Mouse (Mus musculus) spleen, postnatal 4 days (tissue): Measurements from ENCODE around the gene Wdr90.
"Not testable (repeated sequence)": the region's sequence is repeated elsewhere in the genome, so short reads cannot be mapped to it uniquely, and the experiment has no call there.

Experiments
- DNase-seq, 2 experiments: peaks; one replicate each; pipeline ENCODE4 v3.0.0; 2022; ENCODE audit warnings: low spot score in 2 of 2

The Wdr90 gene

DNA sequence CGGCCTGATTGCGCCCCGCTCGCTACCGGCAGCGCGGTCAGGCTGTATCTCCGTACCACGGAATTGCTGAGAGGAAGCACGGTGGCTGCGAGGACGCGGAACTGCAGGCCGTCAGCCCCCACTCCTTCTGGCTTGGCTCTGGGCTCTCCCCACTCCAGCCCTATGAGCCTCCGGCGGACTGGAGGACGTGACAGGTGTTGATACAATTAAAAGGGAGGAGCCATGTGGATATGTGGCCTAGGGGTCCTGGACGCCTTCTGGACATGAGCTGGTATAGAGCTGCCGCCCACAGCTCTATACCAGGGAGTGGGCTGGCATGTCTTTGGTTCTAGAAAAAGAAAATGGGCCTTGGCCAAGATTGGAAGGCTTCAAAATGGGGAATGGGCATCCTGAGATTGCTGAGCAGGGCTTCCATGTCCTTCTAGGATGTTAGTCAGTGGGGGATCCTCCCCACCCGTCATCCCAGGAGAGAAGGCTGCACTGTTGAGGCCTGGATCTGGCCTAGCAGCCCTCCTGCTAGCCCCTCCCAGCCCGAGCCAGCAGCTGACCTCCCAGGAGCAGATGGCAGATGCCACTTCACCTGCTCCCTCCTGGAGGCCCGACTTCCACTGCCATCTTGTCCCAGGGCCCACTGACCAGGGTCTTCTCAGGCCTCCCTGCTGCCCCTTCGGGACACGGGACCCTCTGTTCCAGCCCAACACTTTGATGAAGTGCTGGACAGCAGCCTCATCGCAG is 51.5 kb downstream of the Wdr90 start:
- no peak for DNase-seq

DNA sequence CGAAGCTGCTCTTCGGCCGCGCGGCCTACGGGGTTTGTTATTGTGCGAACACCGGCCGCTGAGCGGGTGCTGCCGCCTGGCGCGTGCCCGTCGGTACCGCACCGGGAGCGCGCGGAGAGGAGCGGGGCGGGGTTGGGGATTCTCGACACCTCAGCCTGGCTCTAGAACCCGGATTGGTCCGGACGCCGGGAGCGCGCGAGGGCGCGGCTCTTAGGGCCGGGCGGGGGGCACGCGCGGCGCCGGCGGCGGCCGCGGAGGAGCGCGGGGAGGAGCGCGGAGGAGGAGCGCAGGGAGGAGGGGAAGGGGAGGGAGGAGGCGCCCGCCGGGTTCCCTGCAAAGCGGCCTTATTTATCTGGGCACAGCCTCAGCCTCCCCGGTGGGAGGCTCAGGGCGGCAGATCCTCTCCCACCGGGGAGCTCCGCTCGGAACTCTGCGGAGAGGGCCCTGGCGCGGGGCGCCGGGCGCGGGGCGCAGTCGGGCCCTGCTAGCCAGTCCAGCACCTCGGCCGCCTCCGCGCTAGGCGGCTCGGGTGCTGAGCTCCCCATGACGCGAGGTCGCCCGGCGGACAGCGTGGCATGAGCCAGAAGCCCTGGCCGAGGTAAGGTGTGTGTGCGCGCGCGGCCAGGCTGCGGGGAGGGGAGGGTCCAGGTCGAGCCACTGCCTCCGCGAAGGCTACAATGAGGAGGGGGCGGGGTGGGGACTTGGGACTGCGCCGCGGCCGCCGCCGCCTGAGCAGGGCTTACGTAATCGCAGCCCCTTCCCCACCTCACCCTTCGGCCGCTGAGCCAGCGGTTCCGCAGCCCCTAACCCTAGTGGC is 52.3 kb downstream of the Wdr90 start, which contains the start of gene Fbxl16:
Fbxl16 (plus strand) TSS at position 297 of the 817 bp plus-strand sequence.
- peak in 1 of 2 experiments; percentile 64 for DNase-seq

DNA sequence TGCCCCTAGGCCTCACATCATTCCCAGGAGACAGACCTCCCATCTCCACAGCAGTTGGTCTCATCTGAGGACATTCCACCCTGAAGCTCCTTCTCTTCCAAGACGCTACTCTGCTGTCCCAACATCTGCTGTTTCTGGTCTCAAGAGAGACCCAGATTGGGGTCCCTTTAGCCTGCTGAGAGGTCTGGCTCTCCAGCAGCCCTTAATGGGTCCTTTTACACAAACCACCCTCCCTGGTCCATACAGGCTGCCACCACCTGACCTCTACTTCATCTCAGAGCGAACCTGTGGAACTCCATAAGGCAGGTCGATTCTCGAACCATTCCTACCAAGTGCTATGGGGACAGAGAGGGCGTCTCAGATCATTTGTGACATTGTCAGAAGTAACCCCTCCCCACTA is 53.3 kb downstream of the Wdr90 start:
- no peak for DNase-seq

DNA sequence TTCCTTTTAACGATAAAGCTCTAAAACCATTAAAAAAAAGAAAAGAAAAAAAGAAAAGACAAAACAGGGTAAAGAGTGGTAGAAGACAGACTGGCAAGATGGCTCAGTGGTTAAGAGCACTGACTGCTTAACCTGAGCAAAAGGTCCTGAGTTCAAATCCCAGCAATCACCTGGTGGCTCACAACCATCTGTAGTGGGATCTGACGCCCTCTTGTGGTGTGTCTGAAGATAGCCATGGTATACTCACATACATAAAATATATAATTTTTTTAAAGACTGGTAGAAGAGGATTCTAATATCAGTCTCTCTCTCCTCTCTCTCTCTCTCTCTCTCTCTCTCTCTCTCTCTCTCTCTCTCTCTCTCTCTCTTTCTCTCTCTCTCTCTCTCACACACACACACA is 53.8 kb downstream of the Wdr90 start:
- not testable (repeated sequence) for DNase-seq

DNA sequence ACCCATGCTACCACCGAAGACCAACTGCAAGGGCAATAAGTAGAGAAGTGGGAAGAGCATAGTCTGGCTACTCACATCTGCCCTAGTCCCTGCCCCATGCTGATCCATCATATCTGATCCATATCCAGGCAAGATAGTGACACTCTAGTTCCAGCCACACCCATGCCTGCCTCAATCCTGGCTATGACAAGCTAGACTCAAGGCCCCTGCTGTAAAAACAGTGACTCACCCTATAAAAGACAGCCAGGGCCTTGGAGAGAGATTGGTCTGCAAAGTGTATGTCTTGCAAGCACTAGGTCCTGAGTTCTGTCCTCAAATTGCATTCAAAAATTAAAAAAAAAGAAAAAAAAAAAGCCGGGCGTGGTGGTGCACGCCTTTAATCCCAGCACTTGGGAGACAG is 54.8 kb downstream of the Wdr90 start:
- no peak for DNase-seq

DNA sequence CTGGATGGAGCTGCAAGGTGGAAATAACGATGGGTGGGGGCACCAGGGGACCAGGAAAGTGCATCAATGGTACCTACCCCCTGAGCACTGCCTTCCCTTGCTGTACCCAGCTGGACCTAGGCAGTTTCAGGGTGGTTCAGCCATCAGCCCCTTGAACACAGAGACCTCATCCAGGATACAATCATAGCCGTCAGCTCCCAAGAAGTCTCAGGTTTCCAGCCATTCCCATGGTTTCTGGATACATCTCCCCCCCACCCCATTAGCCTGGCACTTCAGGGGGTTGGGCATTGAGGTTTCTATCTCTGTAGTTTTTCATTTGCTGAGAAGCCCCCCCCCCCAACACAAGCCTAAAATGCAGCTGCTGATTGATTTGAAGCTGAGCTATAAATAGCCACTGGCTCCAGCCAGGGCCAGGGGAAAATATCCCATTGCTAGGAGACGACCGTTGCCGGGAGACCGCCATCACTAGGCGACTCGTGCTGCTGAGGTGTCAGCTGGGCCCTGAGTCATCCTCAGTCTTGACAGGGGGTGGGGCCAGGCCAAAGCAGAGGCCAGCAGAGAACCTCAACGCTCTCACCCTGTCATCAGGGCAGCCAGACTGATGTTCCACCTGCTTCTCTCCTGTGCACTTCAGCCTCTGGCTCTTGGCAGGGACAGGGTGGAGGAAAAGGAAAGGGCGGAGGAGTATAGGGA is 58.3 kb downstream of the Wdr90 start:
- DNase-seq: no peak

DNA sequence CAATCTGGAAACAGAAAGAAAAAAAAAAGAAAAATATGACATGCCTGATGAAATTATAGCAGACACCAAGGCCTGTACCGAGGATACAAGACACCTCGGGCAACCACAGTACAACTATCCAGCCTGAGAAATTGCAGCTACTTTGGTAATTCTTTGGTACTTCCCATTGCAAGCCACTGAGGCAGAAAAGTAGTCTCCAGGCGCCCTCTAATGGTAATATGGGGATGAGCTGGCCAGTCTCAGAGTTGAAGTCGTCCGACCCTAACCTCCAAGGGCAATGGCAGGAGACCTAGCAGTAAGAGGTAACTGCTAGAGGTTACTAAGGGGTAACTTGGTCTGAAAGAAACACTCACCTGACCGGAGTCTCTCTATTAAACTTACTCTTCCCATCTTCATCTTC is 60.3 kb downstream of the Wdr90 start:
- peak in 1 of 2 experiments; percentile 63 for DNase-seq

DNA sequence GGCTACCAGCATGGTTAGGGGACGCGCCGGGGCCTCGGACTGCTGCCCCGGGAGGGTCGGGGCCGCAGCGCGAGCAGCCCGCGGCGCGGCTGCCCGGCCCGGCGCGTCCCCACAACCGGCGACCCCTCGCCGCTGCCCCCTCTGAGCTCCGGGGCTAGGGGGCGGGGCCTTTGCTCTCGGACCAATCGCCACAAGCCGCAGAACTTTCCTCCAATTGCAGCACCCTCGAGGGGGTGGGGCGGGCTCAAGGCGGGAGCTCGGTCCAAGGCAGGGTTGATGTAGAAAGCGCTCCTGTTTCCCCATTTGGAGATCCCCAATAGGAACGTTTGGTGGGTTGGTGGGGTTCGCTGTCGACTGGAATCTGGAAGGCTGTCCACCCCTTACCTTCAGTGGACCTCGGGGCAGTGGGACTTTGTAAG is 64.3 kb downstream of the Wdr90 start, which contains the start of gene Metrn:
Metrn (minus strand) TSS at position 186 of the 419 bp plus-strand sequence.
- peak; percentile 88 to 93 for DNase-seq

DNA sequence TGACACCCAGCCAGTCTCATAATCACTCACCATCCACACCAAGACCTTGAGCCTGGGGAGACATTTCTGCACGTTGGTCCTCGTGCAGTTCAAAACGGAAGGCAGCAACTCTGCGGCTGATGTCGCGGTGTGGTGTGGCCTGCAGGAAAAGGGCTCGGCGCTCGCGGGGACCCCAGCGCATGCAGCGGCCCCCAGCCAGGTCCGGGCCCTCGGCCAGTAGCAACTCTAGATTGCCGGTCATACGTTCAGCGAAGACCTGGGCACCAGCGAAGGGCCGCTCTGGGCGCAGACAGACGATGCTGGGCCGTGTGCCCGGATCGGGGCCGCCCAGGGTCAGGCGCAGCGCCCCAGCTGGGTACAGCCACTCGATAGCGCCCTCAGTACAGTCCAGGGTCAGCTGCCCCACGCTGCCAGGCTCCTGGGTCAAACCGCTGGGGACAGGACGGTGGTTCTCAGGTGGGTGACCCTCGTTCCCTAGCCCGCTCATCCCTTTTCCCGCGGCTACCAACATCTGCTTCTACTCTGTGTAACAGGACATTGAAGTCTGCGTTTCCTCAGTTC is 65.0 kb downstream of the Wdr90 start:
- peak in 1 of 2 experiments; percentile 74 for DNase-seq

DNA sequence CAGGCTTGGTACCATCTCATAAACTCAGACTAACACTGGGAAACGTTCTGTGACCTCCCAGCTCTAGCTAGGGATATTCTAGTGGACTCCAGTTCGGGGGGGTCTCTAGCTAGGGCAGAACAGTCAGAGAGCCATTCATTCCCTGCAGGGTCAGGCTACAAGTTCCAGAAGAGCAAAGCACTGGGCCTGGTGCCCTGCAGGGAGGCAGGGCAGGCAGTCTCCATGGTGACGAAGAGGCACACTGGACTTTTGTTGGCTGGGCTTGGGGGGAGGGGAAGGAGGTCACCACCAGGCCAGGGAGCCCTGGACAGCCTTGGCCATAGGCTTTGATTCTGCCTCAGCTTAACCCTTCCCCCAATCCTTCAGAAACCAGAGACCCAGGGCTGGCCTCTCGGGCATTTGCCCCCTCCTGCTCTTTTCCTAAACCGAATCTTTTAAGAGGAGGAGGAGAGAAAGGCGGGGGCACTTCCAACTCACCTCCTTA is 65.7 kb downstream of the Wdr90 start, which contains the start of gene AC134908.4:
AC134908.4 (minus strand) TSS at position 51 of the 484 bp plus-strand sequence.
- DNase-seq: no peak

DNA sequence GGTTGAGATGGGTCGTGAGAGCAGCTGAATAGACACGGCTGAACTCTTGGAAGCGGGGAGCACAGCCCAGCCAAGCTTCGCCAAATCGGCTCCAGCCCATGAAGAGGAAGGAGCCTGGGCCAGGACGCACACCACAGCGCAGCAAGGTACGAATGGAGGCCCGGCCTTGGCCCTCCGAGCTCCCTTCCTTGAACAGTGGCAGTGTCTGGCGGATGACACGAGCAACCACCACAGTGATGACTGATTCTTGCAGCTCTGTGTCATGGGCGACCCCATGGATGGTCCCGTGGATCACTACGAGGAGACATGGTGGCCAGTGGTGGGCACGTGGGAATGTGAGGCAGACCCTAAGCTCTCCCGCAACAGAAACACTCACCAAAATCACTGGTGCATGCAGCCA is 66.3 kb downstream of the Wdr90 start:
- DNase-seq: no peak
